Mouse (Mus musculus) effector memory CD4-positive, alpha-beta T cell, adult 7 months (primary cell): ENCODE results near the gene Wdr19. TPM values are rescaled to one million over a fixed set of nuclear protein-coding genes. Genes with fewer than 3 reads are reported as not detected.

Source experiments
- polyA plus RNA-seq: library from polyadenylated mRNA; unstranded; fragments of 100-300 nt; shearing (Covaris generic); gene quantifications from one replicate; pipeline ENCODE4 v1.2.1, GENCODE M21; 2017

Gene Wdr19
- polyA plus RNA-seq = 1.9 TPM

DNA sequence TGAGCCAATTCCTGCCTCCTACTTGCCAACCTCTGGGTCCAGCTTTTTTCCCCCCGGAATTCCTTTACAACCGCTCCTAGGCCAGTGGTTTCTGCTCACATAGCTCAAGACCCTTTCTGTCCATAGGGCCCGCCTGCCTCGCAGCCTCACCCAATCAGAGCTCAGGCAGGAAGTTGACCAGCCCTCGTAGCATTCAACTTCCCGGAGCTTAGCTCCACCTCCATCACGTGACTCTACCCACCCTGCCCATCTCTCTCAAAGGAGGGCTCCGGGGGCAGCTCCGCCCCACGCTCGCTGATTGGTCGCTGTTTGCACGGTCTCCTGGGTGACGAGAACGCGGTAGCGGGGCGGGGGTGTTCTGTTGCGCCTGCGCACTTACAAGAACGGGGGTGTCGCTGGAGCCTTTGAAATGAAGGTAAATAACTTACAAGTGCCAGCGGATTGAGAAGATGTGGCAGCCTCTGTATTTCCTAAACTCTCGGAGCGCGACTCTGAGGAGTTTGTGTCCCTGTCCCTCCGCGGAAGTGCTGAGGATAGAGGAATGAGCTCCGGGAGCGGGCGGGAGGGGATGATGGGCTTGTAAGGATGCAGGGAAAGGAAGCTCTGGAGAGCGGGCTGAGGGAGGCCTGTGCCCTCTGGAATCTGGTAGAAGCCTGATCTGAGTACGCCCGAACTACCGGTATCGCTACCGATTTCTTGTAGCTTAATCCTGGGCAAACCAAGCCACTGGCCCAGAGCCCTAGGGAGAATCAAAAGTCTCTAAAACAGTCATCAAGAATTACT, at the start of gene Wdr19:
Wdr19 (plus strand) TSS at position 351 of the 783 bp plus-strand sequence.

Other genes with a start within 250 kb of the Wdr19 start
- 3.7 TPM for gene Tlr6, start 239.6 kb upstream of the Wdr19 start, polyA plus RNA-seq
- gene Fam114a1, start 229.6 kb upstream of the Wdr19 start, polyA plus RNA-seq = 1.4 TPM
- gene Tmem156, start 107.6 kb upstream of the Wdr19 start, polyA plus RNA-seq = 11.8 TPM
- gene Klhl5, start 92.2 kb upstream of the Wdr19 start, polyA plus RNA-seq = 39.1 TPM
- gene Rfc1, start 136.0 kb downstream of the Wdr19 start, polyA plus RNA-seq = 38.6 TPM
- gene Klb, start 148.6 kb downstream of the Wdr19 start, polyA plus RNA-seq = not detected
- gene Rpl9, start 191.7 kb downstream of the Wdr19 start, polyA plus RNA-seq = 978 TPM
- 31.3 TPM for gene Lias, start 191.8 kb downstream of the Wdr19 start, polyA plus RNA-seq
- 28.9 TPM for gene Ugdh, start 236.3 kb downstream of the Wdr19 start, polyA plus RNA-seq